Mouse (Mus musculus): ENCODE data around the gene Skil. TPM values are rescaled to one million over a fixed set of nuclear protein-coding genes. Genes with fewer than 3 reads are reported as not detected.

Gene Skil
- total and polyA plus RNA-seq, 3 experiments = 7.4 to 8.6 TPM; not detected in 1

GRCm38 (mm10) chr3:31060745-31061102, 34.1 kb upstream of the Skil start:
- Histone ChIP-seq H3K9ac (ENCODE audit: control insufficient read depth, low read depth, low read length, poor library complexity, severe bottlenecking) (peak overlapping the region; percentile 72), H3K27ac (ENCODE audit: control insufficient read depth, low read depth, low read length) (peak overlapping the region; percentile 79), H3K4me1 (ENCODE audit: control insufficient read depth in 1 of 2, insufficient read depth in 2 of 2, low read length in 2 of 2) (peaks cover 0 to 4% of the 10 kb centered on the region in 2 experiments; a peak in 1 of 4 replicates), H3K36me3 (ENCODE audit: control insufficient read depth in 1 of 2, insufficient read depth in 2 of 2, low read length in 2 of 2) (peaks cover 0 to 4% of the 10 kb centered on the region in 2 experiments; a peak in 1 of 4 replicates), H3K79me2 (ENCODE audit: control insufficient read depth, insufficient read depth, low read length, poor library complexity) (no peaks in the 10 kb centered on the region; the same call in 1 of the 2 replicates), H3K4me3 (ENCODE audit: control insufficient read depth in 1 of 2, insufficient read depth in 1 of 2, low read depth in 2 of 2, low read length in 2 of 2) (peak overlapping the region; percentile 62 to 92), H3K27me3 (ENCODE audit: control insufficient read depth in 1 of 2, insufficient read depth in 2 of 2, low read length in 2 of 2) (no peaks in the 10 kb centered on the region), H3K9me3 (replicated peaks; ENCODE audit: insufficient read depth, low read length) (no peaks in the 10 kb centered on the region)
- DNase-seq (ENCODE audit: low read depth, low spot score) = peak; percentile 76
- TF ChIP-seq ZC3H11A (IDR thresholded peaks at IDR 0.05; ENCODE audit: low read depth, low read length) (peak; percentile 38; the same call in 1 of the 2 replicates), RAD21 (IDR thresholded peaks at IDR 0.05; ENCODE audit: low read depth, low read length) (peak; percentile 24), MAX (IDR thresholded peaks at IDR 0.05; ENCODE audit: low read length) (no peak), JUND (IDR thresholded peaks at IDR 0.05; ENCODE audit: low read depth, low read length) (peak; percentile 91), CTCF (IDR thresholded peaks at IDR 0.05 in 2 of 3, conservative IDR thresholded peaks at IDR 0.05 in 1 of 3; ENCODE audit: control insufficient read depth in 1 of 3, insufficient read depth in 1 of 3, low read depth in 2 of 3, low read length in 3 of 3, poor library complexity in 1 of 3, severe bottlenecking in 1 of 3) (peak in 2 of 3 experiments; percentile 29 to 59; a peak in 3 of 6 replicates), TBP (IDR thresholded peaks at IDR 0.05; ENCODE audit: low read depth, low read length) (peak; percentile 98), NELFE (IDR thresholded peaks at IDR 0.05; ENCODE audit: low read depth, low read length) (no peak; the same call in 1 of the 2 replicates), SMC3 (IDR thresholded peaks at IDR 0.05; ENCODE audit: low read depth, low read length) (peak; percentile 52)

DNA sequence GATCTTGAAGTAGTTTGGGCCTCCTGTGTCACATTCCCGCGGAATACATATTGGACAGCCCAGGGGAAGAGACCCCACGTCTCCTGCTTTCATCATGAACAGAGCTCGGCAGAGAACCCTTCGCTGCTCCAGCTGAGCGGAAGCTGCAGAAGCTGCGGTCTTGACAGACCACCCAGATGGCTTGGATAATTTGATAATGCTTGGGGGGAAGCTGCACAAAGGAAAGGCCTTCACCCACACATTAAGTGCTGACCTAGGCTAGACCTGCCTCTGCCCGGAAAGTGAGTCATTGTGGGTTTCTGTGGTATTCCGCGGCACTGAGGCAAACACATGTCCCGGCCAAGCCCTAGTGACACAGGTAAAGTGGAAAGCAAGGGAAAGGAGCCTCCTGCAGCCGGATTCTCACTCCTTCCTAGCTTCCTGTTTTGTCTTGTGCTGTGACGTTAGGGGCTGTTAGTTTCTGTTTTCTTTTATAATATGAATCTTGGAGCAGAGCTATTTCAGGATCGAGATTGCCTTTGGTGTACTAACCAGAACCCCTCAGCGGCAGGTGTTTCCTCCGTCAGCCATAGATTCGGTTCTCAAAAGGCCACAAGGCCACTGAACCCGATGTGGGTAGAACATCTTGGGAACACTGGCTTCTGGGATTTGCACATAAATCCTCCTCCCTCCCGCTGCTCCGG, 33.6 kb upstream of the Skil start:
- peak overlapping the region; percentile 72 for H3K9ac ChIP-seq (ENCODE audit: control insufficient read depth, low read depth, low read length, poor library complexity, severe bottlenecking)
- peak in 1 of 2 experiments; percentile 52; a peak in 2 of 4 replicates for TF ChIP-seq POLR2A (IDR thresholded peaks at IDR 0.05; ENCODE audit: control insufficient read depth in 1 of 2, insufficient read depth in 1 of 2, low read depth in 1 of 2, low read length in 2 of 2, poor library complexity in 1 of 2)
- peak; percentile 67 to 76; a peak in 3 of 4 replicates for TF ChIP-seq EP300 (IDR thresholded peaks at IDR 0.05; ENCODE audit: low read depth in 1 of 2, low read length in 2 of 2)
- TF ChIP-seq UBTF (IDR thresholded peaks at IDR 0.05; ENCODE audit: borderline replicate concordance, insufficient read depth, low read depth, low read length) = no peak
- TF ChIP-seq HCFC1 (IDR thresholded peaks at IDR 0.05; ENCODE audit: low read depth, low read length) = peak; percentile 46; the same call in 1 of the 2 replicates
- TF ChIP-seq KAT2A (conservative IDR thresholded peaks at IDR 0.05; ENCODE audit: low read depth, low read length) = no peak
- peak; percentile 93 for TF ChIP-seq ETS1 (IDR thresholded peaks at IDR 0.05; ENCODE audit: low read depth, low read length)
- TF ChIP-seq USF1 (IDR thresholded peaks at IDR 0.05; ENCODE audit: low read depth, low read length) = no peak
- no peak for TF ChIP-seq GABPA (IDR thresholded peaks at IDR 0.05; ENCODE audit: low read depth, low read length)
- TF ChIP-seq MXI1 (IDR thresholded peaks at IDR 0.05; ENCODE audit: low read depth, low read length) = peak; percentile 75; the same call in 1 of the 2 replicates
- peak; percentile 78; the same call in 1 of the 2 replicates for TF ChIP-seq CHD1 (IDR thresholded peaks at IDR 0.05; ENCODE audit: low read depth, low read length)
- TF ChIP-seq E2F4 (IDR thresholded peaks at IDR 0.05; ENCODE audit: borderline replicate concordance, low read depth, low read length) = no peak
- no peak for TF ChIP-seq NRF1 (IDR thresholded peaks at IDR 0.05; ENCODE audit: insufficient read depth, low read depth, low read length, poor library complexity, severe bottlenecking)
- peak; percentile 30 for TF ChIP-seq NELFE (IDR thresholded peaks at IDR 0.05; ENCODE audit: low read depth, low read length)
- peak; percentile 47 for TF ChIP-seq ELF1 (IDR thresholded peaks at IDR 0.05; ENCODE audit: low read depth, low read length)
- TF ChIP-seq TBP (IDR thresholded peaks at IDR 0.05; ENCODE audit: low read depth, low read length) = no peak
- peak; percentile 50; the same call in 1 of the 2 replicates for TF ChIP-seq MAX (IDR thresholded peaks at IDR 0.05; ENCODE audit: low read length)
- TF ChIP-seq RCOR1 (IDR thresholded peaks at IDR 0.05; ENCODE audit: low read depth, low read length) = peak; percentile 38; the same call in 1 of the 2 replicates
- TF ChIP-seq SMC3 (IDR thresholded peaks at IDR 0.05; ENCODE audit: low read depth, low read length) = peak; percentile 8; the same call in 1 of the 2 replicates
- TF ChIP-seq POLR2AphosphoS2 (IDR thresholded peaks at IDR 0.05; ENCODE audit: low read length) = no peak
- peak; percentile 47 for TF ChIP-seq TCF12 (IDR thresholded peaks at IDR 0.05; ENCODE audit: low read depth, low read length)
- 0 out of 2 replicates have a peak, but pooled peaks have one; percentile 47 for TF ChIP-seq ZMIZ1 (IDR thresholded peaks at IDR 0.05; ENCODE audit: low read depth, low read length)
- TF ChIP-seq JUND (IDR thresholded peaks at IDR 0.05; ENCODE audit: low read depth, low read length) = peak; percentile 67; the same call in 1 of the 2 replicates
- TF ChIP-seq BHLHE40 (IDR thresholded peaks at IDR 0.05; ENCODE audit: borderline replicate concordance, low read depth, low read length) = no peak
- TF ChIP-seq MYC (IDR thresholded peaks at IDR 0.05; ENCODE audit: low read depth, low read length) = 0 out of 2 replicates have a peak, but pooled peaks have one; percentile 69
- peak; percentile 65 for TF ChIP-seq GATA1 (IDR thresholded peaks at IDR 0.05; ENCODE audit: low read depth, low read length)
- 0 out of 2 replicates have a peak, but pooled peaks have one; percentile 4 for TF ChIP-seq ZC3H11A (IDR thresholded peaks at IDR 0.05; ENCODE audit: low read depth, low read length)

More for the DNA sequence above, 33.6 kb upstream of the Skil start:
- H3K36me3 ChIP-seq (ENCODE audit: control insufficient read depth in 1 of 2, insufficient read depth in 2 of 2, low read length in 2 of 2) = peaks cover 0 to 4% of the 10 kb centered on the region in 2 experiments; a peak in 1 of 4 replicates
- DNase-seq (ENCODE audit: low read depth, low spot score) = peak; percentile 89
- H3K79me2 ChIP-seq (ENCODE audit: control insufficient read depth, insufficient read depth, low read length, poor library complexity) = no peaks in the 10 kb centered on the region; the same call in 1 of the 2 replicates
- peak overlapping the region; percentile 79 for H3K27ac ChIP-seq (ENCODE audit: control insufficient read depth, low read depth, low read length)
- H3K27me3 ChIP-seq (ENCODE audit: control insufficient read depth in 1 of 2, insufficient read depth in 2 of 2, low read length in 2 of 2) = no peaks in the 10 kb centered on the region
- peak overlapping the region; percentile 62 to 92 for H3K4me3 ChIP-seq (ENCODE audit: control insufficient read depth in 1 of 2, insufficient read depth in 1 of 2, low read depth in 2 of 2, low read length in 2 of 2)
- no peaks in the 10 kb centered on the region for H3K9me3 ChIP-seq (replicated peaks; ENCODE audit: insufficient read depth, low read length)
- peaks cover 0 to 4% of the 10 kb centered on the region in 2 experiments; a peak in 1 of 4 replicates for H3K4me1 ChIP-seq (ENCODE audit: control insufficient read depth in 1 of 2, insufficient read depth in 2 of 2, low read length in 2 of 2)
